Mouse (Mus musculus) urinary bladder, postnatal 4 days (tissue): ENCODE measurements around the gene Grik3.
"Not testable (repeated sequence)": the region's sequence is repeated elsewhere in the genome, so short reads cannot be mapped to it uniquely, and the experiment has no call there.

ENCODE experiments used
- DNase-seq, 2 experiments: peaks; one replicate each; pipeline ENCODE4 v3.0.0; 2021 to 2022; ENCODE audit warnings: low spot score in 2 of 2

The Grik3 gene

DNA sequence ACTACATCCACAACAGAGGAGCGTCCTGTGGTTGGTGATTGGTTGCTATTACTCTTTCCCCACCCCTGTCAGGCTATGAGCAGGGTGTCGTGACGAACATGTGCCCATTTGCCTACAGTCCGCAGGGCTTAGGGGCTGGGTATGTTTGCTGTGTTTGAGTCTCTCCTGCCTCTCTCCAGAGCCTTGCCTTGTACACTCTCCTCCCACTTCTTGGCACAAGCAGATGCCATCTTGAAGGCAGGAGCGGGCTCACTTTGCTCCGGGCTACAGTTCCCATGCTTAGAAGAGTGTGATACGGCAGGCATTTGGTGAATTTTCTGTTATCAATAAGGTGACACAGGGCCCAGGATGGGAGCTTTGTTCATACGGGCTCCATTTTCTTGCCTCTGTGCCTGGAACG is 104.5 kb downstream of the Grik3 start:
- no peak for DNase-seq

DNA sequence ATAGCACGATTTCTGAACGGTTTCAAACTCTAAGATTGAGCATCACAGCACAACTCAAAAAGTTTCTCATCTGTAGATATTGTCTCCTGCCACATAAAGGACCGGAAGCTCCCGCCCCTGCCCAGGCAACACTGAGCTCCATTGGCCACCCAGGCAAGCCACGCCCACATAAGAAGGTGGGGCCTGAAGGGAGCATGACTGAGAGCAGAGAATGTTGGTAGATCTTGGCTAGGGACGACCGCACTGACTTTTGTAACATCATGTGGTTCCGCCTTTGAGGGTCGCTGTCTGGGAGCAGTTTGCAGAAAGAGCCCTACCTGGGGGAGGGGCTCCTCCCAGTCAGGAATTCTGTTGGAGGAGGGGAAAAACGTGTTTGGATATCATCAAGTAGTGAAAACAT is 108.2 kb downstream of the Grik3 start:
- no peak for DNase-seq

DNA sequence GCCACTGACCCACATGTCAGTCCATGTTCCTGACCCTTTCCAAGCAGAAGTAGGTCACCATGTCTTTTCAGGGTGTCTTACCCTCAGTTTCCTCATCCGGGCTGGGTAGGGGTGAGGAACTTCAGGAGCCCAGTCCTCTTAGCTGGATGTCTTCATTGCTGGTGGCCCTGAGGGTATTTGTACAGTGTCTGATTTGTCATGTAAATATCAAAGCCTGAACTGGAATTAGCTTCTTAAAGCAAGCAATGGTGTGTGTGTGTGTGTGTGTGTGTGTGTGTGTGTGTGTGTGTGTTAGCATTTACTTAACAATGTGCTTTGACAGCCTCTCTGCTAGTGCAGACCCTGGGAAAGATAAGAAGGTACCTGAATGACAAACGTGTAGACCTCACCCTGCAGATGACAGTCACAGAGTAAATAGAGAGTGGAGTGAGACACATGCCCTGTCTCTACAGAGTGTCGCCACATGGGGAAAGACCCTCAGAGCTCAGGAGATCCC is 109.1 kb downstream of the Grik3 start:
- DNase-seq = no peak

DNA sequence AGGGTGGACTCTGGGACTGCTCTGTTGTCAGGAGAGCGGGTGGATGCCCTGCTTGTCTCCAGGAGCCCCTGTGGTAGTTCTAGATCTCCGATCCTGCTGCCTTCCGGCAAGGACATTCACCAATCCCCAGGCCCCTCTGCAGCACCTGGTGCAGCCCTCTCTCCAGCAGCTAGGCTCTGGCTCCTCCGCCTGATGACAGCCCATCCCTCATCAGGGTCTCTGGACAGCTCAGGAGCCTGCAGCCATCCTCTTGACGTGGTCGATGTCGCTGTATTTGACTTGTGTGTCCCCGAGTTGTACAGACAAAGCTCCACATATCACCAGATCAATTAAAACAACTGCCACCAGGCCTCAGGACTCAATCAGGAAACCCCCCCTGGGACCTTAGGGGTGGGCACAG is 110.1 kb downstream of the Grik3 start:
- no peak for DNase-seq

DNA sequence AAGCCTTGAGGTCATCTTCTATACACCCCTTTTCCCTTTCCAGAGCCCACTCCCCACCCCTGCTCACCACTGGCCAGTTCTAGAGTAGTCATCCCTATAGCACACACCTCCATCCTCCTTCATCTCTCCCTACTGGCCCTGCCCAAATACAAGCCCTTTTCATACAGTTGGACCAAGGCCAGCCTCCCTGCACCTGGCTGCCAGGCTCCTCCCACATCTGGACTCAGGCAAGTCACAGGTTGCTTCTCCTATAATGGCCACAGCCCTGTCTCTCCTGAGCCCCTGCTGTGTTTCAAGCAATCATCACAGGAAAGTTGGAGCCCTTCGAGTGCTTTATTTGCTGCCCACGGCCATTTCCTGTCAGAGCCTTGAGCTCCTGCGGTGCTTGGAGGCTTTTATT is 110.8 kb downstream of the Grik3 start:
- DNase-seq = no peak

DNA sequence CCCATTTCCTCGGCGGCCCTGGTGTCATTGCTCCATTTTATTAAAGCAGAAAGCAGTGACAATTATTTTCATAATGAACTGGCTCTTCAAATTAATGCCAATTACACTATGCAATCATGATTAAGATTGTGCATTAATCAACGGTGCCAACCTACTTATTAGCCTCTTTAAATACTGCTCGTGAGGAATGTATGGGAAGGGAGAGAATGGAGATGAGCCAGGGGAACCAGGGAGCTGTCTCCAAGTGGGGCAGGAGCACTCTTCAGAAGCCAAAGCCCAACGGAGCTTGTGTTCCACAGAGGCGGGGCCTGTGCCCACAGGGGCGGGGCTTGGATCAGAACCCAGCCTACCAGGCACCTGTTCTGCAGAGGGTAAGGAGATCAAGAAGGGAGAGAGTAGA is 114.0 kb downstream of the Grik3 start:
- DNase-seq = no peak

DNA sequence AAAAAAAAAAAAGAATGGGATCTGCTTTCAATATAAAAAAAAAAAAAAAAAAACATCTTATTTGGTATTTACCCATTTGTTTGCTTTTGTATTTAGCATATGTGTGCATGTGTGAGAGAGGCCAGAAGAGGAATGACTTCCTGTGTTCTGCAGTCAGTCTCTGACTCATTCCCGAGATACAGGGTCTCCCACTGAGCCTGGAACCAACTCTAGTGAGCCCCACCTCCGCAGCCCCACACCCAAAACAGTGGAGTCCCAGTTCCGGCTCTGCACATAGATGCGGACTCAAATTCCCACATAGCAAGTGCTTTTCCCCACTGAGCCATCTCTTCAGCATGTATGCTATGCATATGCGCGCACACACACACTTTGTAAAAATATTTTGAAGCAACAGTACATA is 115.6 kb downstream of the Grik3 start:
- DNase-seq = no peak

DNA sequence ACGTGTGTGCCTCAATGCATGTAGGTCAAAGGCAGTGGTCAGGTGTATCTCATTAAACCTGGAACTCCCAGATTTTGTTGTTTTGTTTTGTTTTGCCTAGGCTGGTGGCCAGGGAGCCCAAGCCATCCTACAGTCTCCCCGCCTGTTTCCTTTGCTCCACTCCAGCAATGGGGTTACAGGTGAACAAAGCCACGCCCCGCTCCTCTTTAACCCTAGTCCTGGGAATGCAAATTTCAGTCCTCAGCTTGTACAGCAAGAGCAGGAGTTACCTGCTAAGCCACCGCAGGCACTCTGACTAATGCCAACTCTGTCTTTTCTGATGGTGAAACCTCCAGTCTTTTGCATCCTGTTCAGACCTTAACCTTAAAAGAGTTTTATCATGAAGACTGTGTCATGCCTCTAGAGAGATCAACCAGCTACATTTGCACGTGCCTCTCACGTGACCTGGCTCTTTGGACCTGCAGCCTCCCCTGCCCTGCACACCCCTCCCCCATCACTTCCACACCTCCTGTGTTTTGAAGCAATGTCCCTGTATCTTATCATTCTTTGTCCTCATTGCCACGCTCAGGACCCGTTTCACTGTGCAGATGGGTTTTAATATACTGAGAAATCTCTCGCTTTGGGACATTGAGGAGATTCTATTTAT is 117.0 kb downstream of the Grik3 start:
- DNase-seq = no peak

DNA sequence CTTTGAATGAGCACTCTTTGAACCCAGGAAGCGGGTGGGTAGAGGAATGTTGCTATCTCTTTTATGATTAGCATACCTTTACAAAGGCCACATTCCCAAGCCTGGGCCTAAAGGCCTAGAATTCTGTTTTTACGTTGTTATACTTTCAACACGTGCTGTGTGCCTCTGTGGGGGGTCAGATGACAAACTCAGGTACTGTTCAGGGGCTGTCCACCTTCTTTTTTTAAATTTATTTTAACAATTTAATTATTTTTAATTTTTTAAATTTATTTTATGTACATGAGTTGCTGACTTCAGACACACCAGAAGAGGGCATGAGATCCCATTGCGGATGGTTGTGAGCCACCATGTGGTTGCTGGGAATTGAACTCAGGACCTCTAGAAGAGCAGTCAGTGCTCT is 118.4 kb downstream of the Grik3 start:
- not testable (repeated sequence) for DNase-seq

DNA sequence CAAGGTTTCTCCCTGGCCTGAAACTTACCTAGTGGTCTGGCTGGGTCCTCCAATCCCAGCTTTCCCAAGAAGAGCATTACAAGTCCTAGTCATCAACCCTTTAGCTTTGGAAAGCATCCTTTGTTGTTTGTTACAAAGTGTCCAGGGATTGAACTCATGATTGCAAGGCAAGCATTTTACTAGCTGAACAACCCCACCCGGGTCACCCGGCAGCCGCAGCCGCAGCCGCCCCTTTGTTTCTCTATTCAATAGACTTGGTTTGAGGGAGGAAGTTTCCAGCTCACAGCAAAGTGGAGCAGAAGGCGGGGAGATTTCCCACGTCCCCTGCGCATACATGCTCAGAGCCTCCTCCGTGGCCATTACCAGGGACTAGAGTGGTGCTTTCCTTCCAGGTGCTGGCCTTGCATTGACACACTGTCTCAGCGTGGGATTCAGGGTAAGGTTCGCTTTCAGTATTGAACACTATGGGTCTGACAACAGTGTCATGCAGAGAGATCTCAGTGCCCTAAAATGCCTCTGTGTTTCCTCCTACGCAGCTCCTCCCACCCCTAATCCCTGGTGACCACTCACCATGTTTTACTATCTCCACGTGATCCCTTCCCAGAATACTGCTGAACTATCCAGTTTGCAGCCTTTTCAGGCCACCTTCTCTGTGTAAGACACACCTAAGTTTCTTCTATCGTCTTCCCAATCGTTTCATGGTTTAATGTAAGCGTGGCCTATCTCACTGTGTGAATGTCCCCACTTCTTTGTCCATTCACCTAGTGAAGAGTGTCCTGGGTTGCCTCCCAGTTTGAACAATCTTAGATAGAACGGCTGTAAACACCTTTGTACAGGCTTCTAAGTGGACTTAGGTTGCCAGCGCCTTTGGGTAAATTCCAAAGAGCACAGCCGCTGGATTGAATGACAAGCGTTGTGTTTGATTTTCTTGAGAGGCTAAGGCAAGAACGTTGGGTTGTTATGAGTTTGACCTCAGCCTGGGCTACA is 119.1 kb downstream of the Grik3 start:
- no peak for DNase-seq

DNA sequence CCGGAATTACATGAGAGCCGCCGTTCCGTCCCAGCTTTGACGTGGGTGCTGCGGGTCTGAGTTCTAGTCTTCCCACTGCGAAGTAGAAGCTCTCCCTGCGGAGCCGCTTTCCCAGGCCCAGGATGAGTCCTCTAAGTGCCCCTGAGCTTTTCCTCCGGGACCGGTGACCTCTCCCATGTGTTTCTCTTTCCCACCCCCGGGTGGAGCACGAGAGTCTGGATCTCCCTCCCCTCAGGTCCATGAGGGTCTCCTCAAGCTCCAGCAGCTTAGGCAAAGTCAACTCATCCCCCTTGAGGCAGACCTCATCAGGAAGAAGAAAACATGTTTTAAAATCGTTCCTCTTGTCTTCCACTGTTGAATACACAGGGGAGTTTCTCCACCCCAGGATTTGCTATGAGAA is 127.4 kb downstream of the Grik3 start:
- no peak for DNase-seq

DNA sequence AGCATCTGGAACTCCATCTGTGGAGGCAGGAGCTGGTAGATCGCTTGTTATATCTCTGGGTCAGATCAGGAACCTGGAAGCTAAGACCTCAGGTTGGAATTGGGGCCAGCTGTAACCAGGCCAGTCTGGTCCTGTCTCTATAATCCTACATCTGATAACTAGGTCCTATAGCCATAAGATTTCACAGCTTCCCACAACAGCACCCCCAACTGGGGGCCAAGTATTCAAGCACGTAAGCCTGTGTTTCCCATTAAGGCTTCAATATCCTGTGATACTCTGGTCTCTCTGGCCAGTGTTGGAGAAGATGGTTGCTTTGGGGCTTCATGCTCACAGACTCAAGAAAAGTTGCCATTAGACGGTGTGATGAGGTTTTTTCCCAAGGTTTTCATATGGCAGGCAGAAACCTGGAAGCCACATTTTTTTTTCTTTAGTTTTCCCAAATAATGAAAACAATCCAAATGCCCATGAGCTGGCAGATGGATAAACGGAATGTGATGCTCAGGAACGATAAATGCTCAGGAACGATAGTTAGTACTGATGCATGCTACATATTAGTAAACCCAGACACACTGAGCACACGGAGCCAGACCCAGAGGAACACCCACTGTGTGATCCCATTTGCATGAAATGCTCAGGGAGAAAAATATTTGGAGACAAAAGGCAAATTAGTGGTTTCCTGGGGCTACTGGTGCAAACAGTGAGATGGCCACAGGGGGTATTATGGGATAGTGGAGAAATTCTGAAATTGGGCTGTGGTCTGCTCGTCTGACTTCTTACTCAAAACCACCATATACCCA is 128.2 kb downstream of the Grik3 start:
- no peak for DNase-seq

DNA sequence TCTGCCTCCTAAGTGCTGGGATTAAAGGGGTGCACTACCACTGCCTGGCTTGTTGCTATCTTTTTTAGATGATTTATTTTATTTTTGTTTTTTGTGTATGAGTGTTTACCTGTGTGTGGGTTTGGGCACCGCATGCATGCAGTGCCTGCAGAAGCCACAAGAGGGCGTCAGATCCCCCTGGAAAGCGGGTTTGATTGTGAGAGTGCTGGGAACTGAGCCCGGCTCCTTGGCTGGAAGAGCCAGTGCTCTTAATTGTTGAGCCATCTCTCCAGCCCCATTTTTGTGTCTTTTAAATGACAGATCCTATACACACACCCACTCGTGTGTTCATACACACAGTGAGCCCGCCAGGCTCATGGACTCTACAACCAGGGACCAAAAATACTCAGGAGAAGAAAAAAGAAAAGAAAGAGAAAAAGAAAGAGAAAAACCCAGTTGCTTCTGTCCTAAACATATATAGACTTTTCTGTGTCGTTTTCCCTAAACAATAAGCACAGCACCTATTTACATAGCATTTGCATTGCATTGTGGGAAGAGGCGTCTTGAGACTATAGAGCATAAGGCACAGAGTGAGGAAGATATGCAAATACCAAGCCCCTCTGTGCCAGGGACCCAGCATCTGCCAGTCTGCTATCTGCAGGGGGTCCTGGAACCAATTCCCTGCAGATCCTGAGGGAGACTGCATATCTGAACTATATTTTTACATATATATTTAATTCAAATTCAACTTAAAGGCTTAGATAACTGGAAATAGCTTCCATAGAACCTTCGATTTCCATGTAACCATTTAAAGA is 134.6 kb downstream of the Grik3 start:
- no peak for DNase-seq

DNA sequence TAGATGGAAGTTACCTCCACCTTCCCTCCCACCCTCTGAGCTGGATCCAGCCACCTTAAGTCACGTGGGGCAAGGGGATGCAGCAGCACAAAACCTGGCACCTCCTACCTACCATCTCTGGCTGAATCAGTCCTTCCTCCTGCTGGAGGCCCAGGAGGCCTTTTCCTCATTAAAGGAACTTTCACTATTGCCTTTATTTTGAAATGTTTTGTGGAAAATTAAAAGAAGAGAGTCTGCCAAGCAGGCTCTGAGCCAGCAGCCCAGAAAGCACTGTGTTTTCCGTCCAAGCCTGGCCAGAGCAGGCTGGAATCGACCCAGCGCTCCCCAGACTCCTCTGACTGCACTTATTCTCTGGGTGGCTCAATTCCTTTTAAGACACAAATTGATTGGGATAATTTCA is 139.0 kb downstream of the Grik3 start:
- peak in 1 of 2 experiments; percentile 43 for DNase-seq

DNA sequence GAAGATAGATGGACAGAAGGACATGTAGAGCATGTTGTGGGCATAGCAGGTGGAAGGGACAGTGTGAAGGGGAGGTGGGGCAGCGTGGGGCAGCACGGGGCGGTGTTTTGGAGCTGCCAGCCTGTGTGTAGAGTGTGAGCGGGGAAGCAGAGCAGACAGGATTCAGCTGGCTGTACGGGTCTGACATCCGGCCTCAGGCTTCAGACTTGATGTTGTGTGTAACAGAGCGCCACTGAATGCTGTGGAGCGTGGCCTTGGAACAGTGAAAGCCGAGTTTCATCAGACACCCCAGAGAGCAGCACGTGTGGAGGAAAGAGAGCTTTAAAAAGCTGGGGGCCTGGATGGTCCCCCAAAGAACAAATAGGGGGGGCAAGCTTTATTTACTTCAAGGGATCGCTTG is 144.5 kb downstream of the Grik3 start:
- no peak for DNase-seq

DNA sequence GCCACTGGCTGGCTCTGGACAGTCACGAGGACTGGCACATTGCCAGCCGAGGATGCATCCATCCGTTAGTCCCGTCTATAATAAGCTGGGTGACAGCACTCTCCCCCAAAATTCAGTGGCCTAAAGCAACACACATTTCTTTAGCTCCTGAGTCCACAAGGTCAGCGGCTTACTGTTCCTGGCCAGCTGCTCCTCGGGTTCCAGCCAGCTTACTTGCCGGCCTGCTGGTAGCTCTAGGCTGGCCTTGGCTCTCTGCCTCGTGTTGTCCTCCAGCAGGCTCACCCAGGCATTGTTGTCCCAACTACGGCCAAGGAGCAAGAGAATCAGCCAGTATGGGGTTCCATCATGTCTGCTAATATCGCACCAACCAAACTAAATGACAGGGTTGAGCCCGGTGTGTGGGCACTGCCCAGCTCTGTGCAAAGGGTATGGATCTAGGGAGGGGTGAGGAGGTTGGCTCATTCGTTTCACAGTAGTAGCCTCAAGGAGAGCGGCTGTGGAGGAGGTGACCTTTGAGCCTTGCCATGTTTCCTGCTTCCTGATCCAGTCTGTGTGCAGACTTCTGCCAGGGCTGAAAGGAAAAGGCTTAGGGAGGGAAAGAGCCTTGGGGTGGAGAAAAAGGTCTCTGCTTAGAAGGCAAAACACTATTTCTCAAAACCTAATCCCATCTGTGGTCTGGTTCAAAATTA is 146.3 kb downstream of the Grik3 start:
- no peak for DNase-seq

DNA sequence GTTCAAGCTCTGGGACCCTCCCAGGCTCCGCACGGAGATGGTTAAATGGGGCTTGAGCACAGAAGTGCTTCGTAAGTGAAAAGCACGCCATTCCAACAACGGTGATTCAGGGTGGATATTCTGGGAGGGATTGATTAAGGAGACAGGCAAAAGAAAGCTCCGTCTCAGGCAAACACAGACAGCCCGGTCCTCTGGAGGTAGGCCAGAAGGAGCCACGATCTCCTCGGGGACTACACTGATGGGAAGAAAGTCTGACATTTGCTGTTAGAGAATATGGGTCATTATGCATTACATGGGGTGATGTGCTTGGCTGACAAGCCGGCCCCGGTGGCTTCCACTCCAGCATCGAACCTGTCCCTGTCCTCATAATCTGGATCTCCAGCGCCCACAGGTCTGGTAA is 146.9 kb downstream of the Grik3 start:
- DNase-seq = no peak

DNA sequence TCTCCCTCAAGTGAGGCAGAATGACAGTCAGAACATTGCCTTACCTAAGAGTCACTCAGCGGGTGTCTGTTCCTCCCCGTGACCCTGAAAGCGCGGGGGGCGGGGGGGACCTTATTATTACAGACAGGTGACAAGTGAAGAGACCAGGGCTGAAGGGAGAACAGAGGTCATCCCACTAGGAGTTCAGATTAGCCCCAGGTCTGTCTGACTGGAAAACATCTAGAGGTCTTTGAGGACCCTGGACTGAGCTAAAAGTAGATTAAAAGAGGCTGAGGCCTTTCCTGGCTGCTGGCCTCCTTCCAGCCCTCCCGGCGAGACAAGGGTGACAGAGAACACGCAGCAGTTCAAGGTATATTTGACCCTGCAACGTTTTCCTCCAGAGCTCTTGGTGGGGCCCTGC is 150.0 kb downstream of the Grik3 start:
- no peak for DNase-seq

DNA sequence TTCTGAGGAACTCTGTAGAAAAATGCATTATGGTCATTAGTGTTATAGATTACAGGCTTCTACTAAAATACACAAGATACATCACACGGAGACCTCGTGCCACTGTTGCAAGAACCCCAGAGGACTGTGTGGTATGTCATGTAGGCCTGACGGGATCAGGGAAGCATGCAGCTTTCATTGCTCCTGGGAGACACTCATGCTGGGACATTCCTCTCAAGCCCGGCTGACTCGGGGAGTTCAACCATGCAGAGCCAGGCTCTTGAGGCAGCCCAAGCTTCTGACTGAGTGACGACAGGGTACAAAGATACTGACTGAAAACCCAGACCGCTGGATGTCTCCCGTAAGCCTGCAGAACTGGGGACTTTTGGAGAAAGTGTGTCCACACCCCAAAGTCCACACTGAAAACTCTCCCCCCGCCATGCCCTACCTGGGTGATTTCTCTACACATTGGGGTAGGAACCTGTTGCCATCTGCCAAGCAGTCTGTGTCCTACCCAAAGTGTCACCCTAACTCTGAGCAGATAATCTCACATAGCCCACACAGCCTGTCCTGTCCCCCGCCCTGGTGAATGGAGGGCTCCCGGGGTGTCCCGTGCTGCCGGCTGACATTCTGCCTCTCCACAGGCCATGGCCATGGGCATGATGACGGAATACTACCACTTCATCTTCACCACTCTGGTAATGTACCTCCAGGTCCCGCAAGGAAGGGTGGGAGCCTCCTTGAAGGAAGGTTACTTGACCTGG is 150.6 kb downstream of the Grik3 start:
- DNase-seq = no peak
